Mouse (Mus musculus) central nervous system, embryonic 11.5 days (tissue): Measurements from ENCODE around the gene Plagl1. TPM values are rescaled to one million over a fixed set of nuclear protein-coding genes. Genes with fewer than 3 reads are reported as not detected.

Experiments used
- polyA plus RNA-seq: library from polyadenylated mRNA; depleted of rRNA; stranded (reverse); fragments of >200 nt; gene quantifications from 2 replicates; pipeline ENCODE4 v1.2.3, GENCODE M21; 2012; rRNA removed

Plagl1 gene
- polyA plus RNA-seq = 202 and 255 TPM in 2 replicates

GRCm38 (mm10) chr10:13060021-13060668 lies at the start of gene Plagl1:
Plagl1 (plus strand) TSS chr10:13060504.

DNA sequence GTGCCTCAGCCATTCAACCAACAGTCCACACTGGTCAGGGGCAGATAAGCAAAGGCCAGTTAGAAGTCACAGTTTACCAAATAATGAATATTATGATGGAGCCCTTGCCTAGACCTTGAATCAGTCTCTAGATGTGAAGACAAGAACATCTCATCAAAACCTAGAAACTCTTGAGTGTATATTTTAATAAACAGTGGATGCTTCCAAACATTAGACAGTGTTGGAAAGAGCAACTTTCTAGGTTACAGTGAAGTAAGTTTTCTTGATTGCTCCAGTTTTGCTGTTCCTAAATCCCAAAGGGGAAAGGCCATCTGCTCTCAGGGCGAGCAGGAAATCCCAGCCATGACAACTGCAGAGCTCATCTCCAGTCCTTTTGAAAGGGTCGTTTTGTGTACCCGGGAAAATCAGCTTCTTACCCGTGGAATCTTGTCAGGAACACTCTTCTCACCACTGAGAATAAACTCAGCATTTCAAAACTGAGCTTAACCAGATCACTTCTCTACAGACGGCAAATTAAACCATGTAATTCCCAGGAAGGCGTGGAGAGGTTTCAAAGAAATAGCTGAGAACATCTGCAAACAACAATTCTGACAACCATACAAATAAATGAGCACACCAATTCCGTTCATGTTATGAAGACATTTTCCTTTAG lies 117.8 kb downstream of the Plagl1 start, which contains the start of gene Zc2hc1b:
Gene Zc2hc1b (minus strand): TSS at position 51 of the 652 bp plus-strand sequence.

Other genes starting within 250 kb of the Plagl1 start
- gene Utrn, start 191.1 kb upstream of the Plagl1 start, polyA plus RNA-seq = 14.5 and 22.7 TPM in 2 replicates
- 0.97 and 1.7 TPM in 2 replicates for gene Stx11, start 96.2 kb upstream of the Plagl1 start, polyA plus RNA-seq
- 35.0 and 36.6 TPM in 2 replicates for gene Sf3b5, start 55.2 kb upstream of the Plagl1 start, polyA plus RNA-seq
- gene Zc2hc1b, start 117.5 kb downstream of the Plagl1 start, polyA plus RNA-seq = not detected in 2 replicates
- 48.2 and 71.3 TPM in 2 replicates for gene Ltv1, start 132.7 kb downstream of the Plagl1 start, polyA plus RNA-seq